Mouse (Mus musculus): ENCODE results near the gene Myo7a.

Myo7a gene

DNA sequence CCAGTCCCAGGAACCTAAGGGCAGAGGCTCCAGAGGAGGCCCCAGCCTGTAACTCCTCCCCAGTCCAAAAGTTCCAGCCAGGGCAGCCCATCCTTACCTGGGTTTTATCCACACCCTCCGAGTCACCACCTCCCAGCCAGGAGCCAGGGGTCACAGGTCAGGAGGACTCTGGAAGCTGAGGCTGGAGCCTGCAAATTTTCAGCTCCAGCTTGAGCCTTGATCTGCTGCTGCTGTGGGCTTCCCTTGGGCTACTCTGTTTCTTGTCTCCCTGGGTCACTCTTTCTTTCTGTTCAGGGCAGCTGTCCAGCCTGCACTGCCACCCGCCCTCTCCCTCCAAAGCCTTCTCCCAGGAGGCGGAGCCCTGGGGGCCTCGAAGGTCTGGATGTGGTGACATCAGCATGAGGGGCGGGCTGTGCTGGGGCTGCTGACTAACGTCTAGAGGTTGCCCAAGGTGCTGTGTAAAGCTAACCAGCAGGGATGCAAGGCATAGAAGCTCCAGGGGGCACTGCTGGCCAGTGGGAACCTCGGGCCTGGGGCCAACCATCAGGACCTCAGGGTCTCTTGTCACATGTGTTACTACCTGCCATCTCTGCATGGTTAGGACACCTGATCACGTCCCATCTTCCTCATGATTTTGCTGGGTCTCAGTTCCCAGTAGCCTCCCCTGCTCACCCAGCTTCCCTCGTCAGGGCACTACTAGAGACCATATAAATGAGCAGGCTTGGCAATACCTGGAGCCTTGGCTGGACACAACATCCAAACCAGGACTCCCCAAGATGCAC is at the start of gene Myo7a:
TSS of gene Myo7a (minus strand) at position 346 of the 782 bp plus-strand sequence.
- no peak for DNase-seq (ENCODE audit: low spot score in 2 of 2)

DNA sequence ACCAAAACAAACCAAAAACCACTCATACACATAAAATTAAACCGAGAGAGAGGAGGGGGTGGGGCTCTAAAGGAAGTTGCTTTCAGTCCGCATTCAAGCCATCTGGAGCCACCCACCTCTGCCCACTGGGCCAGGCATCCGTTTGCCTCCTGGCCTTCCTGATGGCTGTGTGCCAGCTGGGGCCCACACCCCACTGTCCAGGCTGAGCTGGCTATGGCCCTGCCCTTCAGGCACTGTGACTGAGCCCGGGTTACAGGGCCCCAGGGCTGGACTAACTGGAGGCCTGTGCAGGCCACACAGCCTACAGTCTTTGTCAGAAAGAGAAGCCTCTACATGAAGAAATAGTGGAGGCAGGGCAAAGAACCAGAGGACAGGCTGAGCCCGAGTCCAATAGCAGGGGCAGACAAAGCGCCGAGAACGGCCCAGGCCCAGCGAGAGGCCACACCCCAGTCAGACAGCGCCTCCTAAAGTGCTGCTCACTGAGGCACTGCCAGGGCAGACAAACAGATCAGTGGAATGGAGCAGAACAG is 45.7 kb upstream of the Myo7a start:
- no peak for DNase-seq (ENCODE audit: low spot score in 2 of 2)

DNA sequence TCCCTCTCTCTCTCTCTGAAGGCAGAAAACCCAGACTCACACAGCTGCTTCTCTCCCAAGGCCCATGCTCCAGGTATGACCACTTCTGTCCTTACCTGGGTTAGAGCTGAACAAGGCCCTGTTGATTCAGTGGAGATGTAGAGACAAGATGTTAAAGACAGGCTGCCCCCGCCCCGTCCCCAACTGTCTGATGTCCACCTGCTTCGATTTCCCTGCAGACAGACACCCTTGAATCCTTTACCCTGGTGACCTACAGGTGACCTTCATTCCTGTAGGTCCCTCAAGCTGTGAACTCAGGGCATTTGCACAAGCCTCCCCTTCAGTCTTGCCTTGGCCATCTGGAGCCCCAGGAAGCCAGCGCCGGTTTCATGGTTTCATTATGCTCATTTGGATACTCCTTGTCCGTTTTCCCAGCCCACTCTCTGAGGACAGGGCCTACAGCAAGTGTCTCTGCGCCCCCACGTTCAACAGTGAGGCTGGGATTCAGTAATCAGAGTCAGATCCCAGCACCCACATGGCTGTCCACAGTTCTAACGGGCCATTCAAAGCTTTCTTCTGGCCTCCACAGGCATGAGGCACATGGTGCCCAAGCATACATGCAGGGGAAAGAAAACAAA is 45.2 kb upstream of the Myo7a start:
- no peak for DNase-seq (ENCODE audit: low spot score in 2 of 2)

DNA sequence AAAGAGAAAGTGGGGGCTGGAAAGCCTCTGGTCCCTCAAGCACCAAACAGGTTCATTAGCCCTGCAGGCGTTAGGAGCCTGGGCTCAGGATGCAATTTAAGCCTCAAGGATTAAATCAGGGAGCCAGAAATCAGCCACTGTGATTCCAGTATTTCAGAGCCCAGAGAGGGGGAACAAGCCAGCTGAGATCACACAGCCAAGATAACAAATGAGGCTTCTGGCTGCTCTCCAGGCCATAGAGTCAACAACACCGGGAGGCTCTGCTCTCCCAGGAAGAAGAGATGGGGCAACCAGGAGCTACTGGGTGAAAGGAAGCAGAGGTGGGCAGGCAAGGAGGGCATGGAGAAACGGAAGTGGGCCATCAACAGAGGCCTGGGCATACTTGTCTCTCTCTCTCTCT is 44.4 kb upstream of the Myo7a start:
- no peak for DNase-seq (ENCODE audit: low spot score in 2 of 2)

DNA sequence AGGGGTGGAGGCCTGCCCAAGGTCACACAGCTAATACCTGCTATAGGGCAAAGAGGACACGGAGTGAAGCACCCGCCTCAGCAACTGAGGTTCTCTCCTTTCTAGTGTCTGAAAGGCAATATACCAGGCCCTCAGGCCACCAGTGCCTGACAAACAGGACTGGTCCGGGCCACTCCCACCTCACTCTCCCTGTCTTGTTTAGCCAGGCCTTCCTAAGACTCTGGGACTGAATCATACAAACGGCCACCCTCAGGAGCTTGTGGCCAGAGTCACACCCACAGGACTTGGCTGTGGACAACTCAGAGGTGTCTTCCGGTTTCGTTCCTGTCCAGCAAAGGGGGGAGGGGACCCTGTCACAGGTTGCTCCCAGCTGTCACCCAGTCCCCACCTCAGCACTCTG is 42.9 kb upstream of the Myo7a start:
- no peak for DNase-seq (ENCODE audit: low spot score in 2 of 2)

DNA sequence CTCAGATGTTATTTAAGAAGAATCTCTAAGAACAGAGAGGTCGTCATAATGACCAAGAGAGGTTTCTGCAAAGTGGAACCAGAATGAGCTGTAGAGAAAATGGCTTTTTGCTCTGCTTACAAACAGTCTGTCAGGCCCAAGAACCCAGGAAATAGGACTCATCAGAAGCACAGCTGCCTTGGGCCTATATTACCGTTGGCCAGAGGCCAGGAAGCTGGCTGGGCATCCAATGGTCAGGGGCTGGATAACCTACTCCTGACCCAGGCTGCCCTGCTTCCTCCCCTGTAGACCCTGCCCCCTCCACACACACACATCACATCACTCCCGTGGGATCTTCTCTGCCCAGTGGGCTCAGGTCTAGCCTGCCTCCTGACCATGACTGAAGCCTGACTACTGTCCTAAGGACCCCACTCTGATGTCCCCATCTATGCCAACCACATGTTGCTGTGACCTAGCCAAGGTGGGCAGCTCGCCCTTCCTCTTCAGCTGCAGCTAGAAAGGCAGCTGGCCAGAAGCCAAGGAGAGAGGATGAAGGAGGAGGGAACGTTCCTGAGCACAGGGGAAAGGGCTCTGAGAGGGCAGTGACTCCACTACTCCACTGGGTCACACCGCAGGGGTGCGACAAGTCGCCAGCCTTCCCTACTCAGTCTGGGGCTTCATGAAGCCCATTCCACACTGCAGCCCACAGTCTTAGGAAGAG is 40.9 kb upstream of the Myo7a start:
- no peak for DNase-seq (ENCODE audit: low spot score in 2 of 2)

DNA sequence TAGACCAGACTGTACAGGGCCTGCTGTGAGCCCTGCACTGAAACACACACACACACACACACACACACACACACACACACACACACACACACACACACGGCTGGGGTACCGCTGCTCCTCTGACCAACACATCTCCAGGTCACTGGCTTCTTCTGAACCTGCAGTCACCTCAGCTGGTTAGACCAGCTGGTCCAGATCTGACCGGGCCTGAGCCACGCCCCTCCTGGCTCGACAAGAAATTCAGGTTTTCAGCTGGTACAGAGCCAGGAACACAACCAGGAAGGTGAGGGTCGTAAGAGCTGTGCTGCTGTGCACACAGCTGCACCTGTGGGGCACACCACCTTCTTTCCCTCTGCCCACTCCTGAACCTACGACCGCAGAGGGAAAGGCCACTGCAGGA is 39.2 kb upstream of the Myo7a start:
- no peak for DNase-seq (ENCODE audit: low spot score in 2 of 2)

DNA sequence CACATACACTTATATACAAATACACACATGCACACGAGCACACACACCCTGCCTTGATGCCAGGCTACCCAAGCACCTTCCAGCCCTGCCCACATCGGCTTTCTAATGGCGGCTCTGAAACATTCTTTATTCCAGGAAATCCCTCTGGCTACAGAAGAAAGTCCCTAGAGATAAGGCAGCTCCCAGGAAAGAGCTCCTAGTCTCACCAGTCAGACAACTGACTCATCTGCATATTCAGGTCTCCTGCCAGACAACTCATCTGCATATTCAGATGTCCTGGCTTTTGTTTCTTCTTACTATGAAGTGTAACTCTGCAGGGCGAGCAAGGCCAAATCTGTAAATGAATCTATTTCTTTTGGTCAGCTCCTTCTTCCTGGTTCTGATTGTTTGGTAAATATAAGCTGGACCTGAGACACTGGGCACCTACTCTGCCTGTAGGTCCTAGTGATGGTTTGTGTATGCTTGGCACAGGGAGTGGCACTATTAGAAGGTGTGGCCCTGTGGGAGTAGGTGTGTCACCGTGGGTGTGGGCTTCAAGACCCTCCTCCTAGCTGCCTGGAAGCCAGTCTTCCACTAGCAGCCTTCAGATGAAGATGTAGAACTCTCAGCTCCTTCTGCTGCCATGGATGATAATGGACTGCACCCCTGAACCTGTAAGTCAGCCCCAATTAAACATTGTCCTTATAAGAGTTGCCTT is 38.5 kb upstream of the Myo7a start:
- no peak for DNase-seq (ENCODE audit: low spot score in 2 of 2)

DNA sequence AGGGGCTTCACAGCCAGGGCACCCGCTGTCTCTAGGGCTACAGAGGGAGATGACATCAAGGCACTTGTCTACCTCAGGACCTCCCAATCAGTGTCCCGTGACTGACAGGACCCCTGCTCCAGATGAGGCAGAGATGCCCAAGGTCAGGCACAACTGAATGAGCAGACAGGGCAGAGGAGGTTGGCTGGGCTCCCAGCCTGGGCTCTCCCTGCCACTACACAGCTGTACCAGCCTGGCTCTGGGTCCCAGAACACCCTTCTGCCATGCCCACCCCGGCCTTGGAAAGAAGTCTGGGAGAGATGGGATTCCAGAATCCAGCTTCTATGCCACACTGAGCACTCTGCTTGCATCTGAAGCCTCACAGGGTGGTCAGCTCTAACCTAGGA is 36.9 kb upstream of the Myo7a start:
- DNase-seq (ENCODE audit: low spot score in 2 of 2), result no peak

DNA sequence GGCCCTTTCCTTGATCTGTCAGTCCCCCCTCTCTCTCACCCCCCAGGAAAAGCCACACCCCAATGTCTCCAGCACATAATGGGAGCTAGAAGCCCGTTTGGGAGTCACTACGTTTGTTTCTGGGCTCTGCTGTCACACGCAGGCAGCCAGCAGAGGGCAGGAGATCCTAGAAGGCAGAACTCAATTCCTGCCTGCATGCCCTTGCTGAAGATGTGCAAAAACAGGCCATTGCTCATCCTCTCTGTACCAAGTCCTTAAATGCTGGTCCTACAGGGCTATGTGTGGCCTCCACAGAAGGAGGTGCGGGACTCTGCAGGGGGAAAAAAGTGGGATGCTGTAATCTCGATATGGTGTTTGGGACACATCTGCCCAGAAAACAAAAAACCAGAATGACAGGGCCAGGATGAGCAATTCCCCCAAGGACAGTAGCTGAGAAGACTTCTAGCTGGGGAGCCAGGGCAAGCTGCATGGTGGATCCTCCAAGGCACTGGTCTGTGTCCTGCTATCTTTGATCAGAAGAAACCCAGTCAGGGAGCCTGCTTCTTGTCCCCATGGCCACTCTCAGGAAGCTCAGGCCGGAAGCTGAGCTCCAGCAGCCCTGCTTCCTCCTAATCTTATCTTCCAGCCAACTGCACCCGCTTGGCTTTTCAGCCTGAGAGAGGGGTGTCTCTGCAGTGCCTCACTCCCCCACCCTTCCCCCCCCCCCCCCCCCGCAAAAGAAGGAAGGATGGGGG is 36.4 kb upstream of the Myo7a start:
- peak; percentile 50 to 71 for DNase-seq (ENCODE audit: low spot score in 2 of 2)

DNA sequence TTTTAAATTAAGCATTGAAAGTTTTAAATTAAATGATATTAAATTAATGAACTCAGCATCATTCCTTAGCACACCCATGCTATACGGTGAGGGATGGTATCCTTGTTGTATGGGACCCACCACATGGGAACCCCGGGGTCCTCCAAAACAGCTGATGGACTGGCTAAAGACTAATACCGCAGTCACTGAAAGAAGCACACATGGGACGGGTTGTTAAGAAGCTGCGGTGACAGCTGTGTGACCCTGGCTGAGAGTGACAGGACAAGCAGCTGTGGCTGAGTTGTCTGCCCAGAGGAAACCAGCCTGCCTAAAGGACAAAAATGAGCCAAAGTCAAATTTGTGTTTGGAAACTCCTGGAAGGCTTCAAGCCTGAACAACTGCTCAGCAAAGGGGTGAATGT is 34.6 kb upstream of the Myo7a start:
- no peak for DNase-seq (ENCODE audit: low spot score in 2 of 2)

DNA sequence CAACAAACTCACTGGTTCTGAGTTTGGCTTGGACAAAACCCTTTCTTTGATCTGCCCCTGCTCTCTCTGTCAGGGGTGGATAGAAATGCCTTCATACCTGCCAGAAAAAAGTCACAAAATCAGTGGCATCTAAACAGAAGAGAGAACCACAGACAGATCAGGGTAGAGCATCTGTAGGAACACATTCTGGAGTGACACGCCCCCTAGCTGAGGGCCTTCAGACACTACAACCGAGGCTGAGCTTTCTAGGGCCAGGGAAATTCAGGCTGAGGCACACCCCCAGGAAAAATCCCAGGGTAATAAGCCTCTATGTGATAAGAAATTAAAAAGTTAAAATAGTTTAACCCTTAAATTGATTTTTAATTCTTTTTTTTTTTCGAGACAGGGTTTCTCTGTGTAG is 34.0 kb upstream of the Myo7a start:
- DNase-seq (ENCODE audit: low spot score in 2 of 2), result no peak

DNA sequence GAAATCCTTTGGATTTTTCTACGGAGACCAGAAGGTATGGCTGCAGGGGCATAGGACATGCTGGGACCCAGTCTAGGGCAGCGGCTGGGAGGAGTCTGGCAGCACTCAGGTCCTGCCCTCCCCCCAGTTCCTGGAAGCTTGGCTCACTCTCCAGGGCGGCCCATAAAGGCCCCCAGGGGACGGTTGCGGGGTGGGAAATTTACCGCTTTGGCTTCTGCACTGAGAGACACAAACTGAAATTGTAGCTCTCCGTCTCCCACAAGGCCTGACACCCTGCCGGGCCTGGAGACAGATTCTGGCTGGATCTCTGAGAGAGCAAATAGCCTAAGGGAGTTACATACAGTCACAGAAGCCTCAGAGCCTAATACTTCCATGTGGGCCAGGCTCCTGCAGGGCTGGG is 33.1 kb upstream of the Myo7a start:
- no peak for DNase-seq (ENCODE audit: low spot score in 2 of 2)

DNA sequence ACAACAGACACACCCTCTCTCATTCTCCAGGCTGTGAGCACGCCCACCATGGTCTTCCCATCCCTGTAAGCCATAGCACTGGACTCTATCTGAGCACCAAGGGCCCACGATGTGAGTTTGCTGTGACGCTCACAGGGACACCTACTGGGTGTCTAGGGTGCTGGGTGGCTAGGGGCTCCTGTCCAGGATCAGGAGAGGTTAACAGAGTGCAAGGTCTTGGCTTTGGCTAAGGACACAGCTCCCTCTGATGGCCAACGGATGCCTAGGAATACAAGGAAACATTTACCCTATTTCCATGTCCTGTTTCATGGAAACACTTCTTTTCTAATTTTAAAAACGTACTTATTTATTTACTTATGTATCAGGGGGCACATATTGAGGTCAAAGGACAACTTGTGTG is 31.2 kb upstream of the Myo7a start:
- DNase-seq (ENCODE audit: low spot score in 2 of 2), result no peak

DNA sequence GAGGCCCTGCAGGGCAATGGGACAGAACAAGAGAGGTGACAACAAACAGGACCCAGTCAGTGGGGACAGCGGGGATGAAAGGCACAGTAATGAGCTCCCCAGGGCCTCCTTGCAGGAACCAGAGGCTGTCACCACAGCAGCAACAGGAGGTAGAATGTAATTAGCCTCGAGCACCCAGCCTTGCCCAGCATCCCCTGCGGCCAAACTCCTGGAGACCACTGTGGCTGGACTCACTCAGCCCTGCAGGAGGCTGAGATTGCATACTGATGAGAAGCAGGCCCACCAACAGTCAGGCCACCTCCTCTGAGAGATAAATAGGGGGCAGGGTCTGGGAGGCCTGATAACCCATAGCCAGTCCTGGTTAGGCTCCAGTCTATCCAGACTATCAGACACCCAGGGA is 30.5 kb upstream of the Myo7a start:
- no peak for DNase-seq (ENCODE audit: low spot score in 2 of 2)

DNA sequence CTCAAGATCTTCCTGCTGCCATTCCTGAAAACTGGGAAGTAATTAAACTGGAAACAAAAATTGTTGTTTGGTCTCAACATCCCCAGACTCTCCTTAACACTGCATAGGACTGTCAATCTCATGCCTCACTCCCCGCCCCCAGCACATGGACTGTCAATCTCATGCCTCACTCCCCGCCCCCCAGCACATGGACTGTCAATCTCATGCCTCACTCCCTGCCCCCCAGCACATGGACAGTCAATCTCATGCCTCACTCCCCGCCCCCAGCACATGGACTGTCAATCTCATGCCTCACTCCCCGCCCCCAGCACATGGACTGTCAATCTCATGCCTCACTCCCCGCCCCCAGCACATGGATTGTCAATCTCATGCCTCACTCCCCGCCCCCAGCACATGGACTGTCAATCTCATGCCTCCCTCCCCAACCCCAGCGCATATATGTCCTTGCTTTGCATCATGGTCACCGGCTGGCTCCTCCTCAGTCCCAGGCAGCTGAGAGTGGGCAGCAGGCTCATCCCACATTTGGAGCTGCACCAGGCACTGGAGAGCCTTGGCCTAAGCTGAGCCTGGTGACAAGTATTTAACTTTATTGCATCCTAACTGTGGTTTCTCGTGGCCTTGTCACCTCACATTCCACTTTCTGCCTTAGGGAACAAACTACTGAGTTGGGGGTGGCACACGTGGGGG is 29.5 kb upstream of the Myo7a start:
- DNase-seq (ENCODE audit: low spot score in 2 of 2), result no peak

DNA sequence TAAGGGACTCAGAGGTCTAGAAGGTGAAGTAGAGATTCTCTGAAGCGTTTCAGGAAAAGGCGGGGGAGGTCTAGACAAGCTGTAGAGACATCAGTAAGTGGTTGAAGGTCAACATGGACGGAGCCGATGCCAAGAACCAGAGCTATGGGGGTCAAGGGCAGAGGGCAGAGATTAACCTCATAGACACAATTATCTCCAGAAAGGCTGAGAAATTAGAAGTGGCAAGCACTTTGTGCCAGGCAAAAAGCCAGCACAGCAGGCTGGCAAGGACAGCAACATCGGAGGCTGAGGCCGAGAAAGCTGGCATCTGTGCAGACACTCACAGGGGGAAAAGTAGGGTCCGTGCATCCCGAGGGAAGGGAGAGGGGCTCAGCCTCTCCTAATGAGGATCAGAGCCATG is 28.4 kb upstream of the Myo7a start:
- DNase-seq (ENCODE audit: low spot score in 2 of 2), result peak in 1 of 2 experiments; percentile 38

DNA sequence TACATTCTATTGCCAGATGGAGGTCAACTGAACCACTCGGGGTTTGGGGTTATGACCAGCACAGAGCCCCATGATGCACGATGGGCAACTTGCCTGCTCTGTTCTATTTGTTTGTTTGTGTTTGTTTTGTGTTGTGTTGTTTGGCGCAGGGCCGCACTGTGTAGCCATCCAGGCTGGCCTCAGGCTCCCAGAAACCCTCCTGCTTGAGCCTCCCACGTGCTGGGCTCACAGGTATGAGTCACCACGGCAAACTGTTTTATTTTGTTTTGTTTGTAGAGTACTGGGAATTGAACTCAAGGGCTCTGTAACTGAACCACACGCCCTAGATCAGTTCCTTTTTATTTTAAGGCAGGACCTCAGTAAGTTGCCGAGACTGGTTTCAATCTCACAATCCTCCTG is 27.1 kb upstream of the Myo7a start:
- no peak for DNase-seq (ENCODE audit: low spot score in 2 of 2)

DNA sequence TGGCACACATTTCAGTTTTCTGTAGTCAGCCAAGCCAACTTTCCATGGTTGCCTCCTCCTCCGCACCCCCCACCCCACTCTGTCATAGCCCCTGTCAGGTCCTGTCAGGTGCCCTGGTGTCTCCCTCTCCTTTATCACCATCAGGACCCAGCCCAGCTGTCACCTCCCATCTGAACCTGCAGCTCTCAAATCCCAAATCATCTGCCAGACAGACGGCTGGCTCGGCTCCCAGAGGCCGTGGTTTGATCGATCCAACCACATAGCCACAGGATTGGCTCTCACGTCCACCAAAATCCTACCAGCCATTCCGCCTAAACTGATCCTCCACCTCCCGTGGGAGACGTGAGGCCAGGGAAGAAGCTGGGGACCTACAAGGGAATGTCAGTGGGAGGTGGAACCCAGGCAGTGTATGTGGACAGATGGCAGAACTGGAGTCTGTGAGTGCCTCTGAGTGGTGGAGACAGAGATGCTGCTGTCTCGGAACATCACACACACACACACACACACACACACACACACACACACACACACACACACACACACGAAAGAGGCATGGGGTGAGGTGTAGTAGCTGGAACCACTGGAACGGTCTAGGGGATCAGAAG is 26.6 kb upstream of the Myo7a start:
- DNase-seq (ENCODE audit: low spot score in 2 of 2), result no peak

DNA sequence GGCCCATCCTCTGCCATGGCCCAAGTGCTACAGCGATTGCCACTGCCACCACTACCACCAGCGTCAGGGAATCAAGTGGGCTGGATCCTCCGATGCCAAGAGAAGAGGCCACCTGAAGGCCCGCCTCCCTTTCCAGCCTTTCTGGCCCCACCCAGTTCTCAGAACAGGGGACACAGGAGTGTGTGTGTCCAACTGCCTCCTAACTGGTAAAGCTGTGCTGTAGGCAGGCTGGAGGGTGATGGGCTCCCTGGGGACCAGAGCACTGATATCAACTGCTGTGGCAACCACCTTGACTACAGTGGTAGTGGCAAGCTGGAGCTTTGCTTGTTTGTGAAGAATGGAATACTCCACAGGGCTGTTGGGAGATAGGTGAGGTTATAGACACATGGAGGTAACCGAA is 26.1 kb upstream of the Myo7a start, which contains the start of gene Omp:
TSS of gene Omp (minus strand) at position 101 of the 400 bp plus-strand sequence.
- DNase-seq (ENCODE audit: low spot score in 2 of 2), result no peak

All from cerebellum, postnatal 4 days (tissue).